Mouse (Mus musculus) heart, adult 2 months (tissue): ENCODE measurements around the gene Rnf227. TPM values are rescaled to one million over a fixed set of nuclear protein-coding genes. Genes with fewer than 3 reads are reported as not detected.

Source experiments
- DNase-seq, 2 experiments: peaks; one replicate each; pipeline ENCODE4 v3.0.0; 2021
- H3K27ac ChIP-seq: fragments of 200-600 bp; 2 replicates; pipeline ENCODE4 v1.8.1; 2022
- H3K27me3 ChIP-seq: fragments of 200-500 bp; 2 replicates; pipeline ENCODE4 v1.6.1; 2012; ENCODE audit warnings: mild to moderate bottlenecking, low read length, inconsistent platforms, mixed read lengths; ENCODE audit not compliant: control insufficient read depth, insufficient read depth
- H3K36me3 ChIP-seq: fragments of 200-500 bp; 2 replicates; pipeline ENCODE4 v1.6.1; 2012; ENCODE audit warnings: low read length, inconsistent platforms; ENCODE audit not compliant: control insufficient read depth, insufficient read depth
- H3K4me1 ChIP-seq: fragments of 200-500 bp; 2 replicates; pipeline ENCODE4 v1.6.1; 2011; ENCODE audit warnings: low read length; ENCODE audit not compliant: control insufficient read depth, insufficient read depth
- H3K4me3 ChIP-seq: fragments of 200-600 bp; 2 replicates; pipeline ENCODE4 v1.8.1; 2022
- H3K79me2 ChIP-seq: fragments of 200-500 bp; replicated peaks from 2 replicates; pipeline ENCODE4 v1.6.1; 2012; ENCODE audit warnings: mild to moderate bottlenecking, inconsistent platforms, low read length, moderate library complexity, mixed read lengths; ENCODE audit not compliant: control insufficient read depth, insufficient read depth
- H3K9ac ChIP-seq: fragments of 200-500 bp; 2 replicates; pipeline ENCODE4 v1.6.1; 2012; ENCODE audit warnings: low read depth, mild to moderate bottlenecking, control low read depth, inconsistent platforms, low read length, mixed read lengths
- CTCF ChIP-seq: fragments of 200-600 bp; IDR thresholded peaks from 2 replicates; pipeline ENCODE4 v1.8.1; 2022; ENCODE audit warnings: antibody characterized with exemption, mild to moderate bottlenecking, moderate library complexity
- EP300 ChIP-seq: fragments of 200-500 bp; IDR thresholded peaks from 2 replicates; pipeline ENCODE4 v1.6.1; 2011; ENCODE audit warnings: low read depth, low read length, control low read depth; ENCODE audit not compliant: insufficient read depth
- POLR2A ChIP-seq: fragments of 200-500 bp; IDR thresholded peaks from 2 replicates; pipeline ENCODE4 v1.6.1; 2011; ENCODE audit warnings: mild to moderate bottlenecking, low read depth, low read length, control low read depth; ENCODE audit not compliant: insufficient read depth
- WGBS: fragments of 180-500 bp; shearing (Covaris S2); methylation state at CpG from one replicate; pipeline ENCODE4 v1.1.7; 2018; 5-methylcytosine and 5-hydroxymethylcytosine counted together
- intact Hi-C: fragments of 180-260 bp; cut with DNase I; formaldehyde crosslinking; loops from one replicate; pipeline ENCODE4 v1.15.1; 2025
- long read RNA-seq: library from polyadenylated mRNA; stranded (forward); transcript quantifications from one replicate; pipeline ENCODE4 v2.0.0, GENCODE M21; 2021
- polyA plus RNA-seq: library from polyadenylated mRNA; depleted of rRNA; stranded (reverse); fragments of >200 nt; gene quantifications from 2 replicates; pipeline ENCODE4 v1.2.3, GENCODE M21; 2012; rRNA removed
- total RNA-seq, 2 experiments: library from RNA; stranded (reverse); gene quantifications; 2 replicates each; pipeline ENCODE4 v1.2.3; 2021

Gene Rnf227
- total RNA-seq (under 1 TPM; 0.31 to 0.36 TPM), polyA plus RNA-seq (0.51 and 0.82 TPM in 2 replicates)
- long read RNA-seq: 0 reads

DNA sequence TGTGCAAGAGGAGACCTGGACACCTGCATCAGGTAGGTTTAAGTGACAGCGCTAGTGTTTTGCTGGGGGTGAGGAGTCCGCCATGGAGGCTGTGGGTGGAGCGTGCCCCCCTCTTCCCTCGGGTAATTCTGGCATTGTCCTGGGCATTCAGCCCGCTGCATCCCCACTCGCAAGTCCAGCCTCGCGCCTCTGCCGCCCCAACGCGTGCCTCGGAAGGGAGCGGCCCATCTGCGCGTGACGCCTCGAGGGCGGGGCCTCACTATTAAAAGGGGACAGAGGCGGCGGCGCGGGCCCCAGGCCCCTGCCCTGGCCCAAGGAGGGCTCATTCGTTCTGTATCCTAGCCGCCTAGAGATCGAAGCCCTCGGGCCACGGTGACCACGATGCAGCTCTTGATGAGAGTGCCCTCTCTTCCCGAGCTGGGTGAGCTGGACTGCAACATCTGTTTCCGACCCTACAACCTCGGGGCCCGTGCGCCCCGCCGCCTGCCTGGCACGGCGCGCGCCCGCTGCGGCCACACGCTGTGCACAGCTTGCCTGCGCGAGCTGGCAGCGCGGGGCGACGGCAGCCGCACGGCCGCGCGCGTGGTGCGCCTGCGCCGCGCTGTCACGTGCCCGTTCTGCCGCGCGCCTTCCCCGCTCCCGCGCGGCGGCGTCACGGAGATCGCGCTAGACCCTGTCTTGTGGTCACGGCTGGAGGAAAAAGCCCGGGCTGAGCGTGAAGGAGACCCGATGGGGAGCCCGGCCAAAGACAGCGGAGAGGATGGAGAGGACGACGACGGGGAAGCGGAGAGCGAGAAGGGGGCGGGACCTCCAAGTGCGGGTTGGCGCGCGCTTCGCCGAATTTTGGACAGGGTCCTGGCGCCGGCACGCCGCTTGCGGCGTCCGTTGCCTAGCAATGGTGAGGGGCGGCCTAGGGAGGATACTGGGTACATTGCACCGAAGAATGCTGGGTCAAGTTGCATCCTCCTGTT is at the start of gene Rnf227:
TSS of gene Rnf227 (plus strand) at position 301 of the 971 bp plus-strand sequence.
- Histone ChIP-seq H3K27ac (peak within 1 kb of the TSS; percentile 20; the same call in 1 of the 2 replicates), H3K36me3 (no peaks in the 10 kb centered on the region), H3K4me3 (peak within 1 kb of the TSS; percentile 73), H3K27me3 (no peaks in the 10 kb centered on the region), H3K4me1 (peaks cover 2% of the 10 kb centered on the region), H3K9ac (peak within 1 kb of the TSS; percentile 68), H3K79me2 (no peaks in the 10 kb centered on the region)
- intact Hi-C loops: loop anchor here (2.0 kb wide), 2 partner anchors 18 to 26 kb away; partner anchors contain the start of genes Cntrob and Trappc1
- 3% methylated on average over 99 of the region's 99 CpGs for WGBS
- no peak for TF ChIP-seq EP300
- peak; percentile 27; the same call in 1 of the 2 replicates for TF ChIP-seq POLR2A
- TF ChIP-seq CTCF: no peak
- DNase-seq: peak; percentile 85 to 86

DNA sequence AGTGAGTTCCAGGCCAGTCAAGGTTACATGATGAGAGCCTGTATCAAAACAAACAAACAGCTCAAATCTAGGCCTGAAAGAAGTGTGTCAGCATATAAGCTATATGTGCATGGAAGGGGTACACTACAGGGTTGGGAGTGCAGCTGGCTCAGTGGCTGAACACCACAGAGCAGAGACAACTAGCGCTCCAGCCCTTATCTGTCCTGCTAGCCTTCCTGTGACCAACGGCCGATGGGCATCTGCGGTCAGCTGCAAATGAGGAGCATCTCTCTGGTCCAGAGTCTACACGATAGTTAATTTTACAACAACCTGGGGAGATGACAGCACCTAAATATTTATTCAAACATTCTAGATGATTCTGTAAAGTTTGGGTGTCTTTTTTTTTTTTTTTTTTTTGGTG is 49.1 kb upstream of the Rnf227 start:
- Histone ChIP-seq H3K4me1 (no peaks in the 10 kb centered on the region), H3K4me3 (no peak overlapping the region), H3K9ac (no peak overlapping the region), H3K27me3 (no peaks in the 10 kb centered on the region), H3K36me3 (no peaks in the 10 kb centered on the region), H3K79me2 (no peaks in the 10 kb centered on the region), H3K27ac (no peak overlapping the region)
- DNase-seq: no peak
- intact Hi-C loops: no loop called here
- no peak for TF ChIP-seq EP300
- no peak for TF ChIP-seq CTCF
- TF ChIP-seq POLR2A: no peak
- WGBS: 83% methylated on average over 5 of the region's 5 CpGs

DNA sequence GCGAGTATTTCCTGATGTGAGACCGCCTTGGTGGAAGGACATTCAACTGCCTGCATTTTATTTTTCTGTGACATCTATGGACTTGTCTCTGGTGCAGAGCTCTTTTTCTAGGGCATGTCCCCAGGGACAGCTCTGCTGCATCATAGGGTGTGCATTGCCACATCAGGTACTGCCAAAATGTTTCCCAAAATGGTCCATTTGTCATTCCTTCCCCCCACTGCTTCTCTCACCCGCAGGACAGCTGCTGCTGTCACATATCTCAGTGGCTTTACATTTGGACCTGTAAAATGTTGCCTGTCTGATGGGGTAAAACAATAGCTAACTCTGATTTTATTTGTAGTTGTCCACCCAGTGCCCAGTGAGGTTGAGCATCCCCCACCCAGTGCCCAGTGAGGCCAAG is 45.0 kb upstream of the Rnf227 start:
- Histone ChIP-seq H3K4me1 (no peaks in the 10 kb centered on the region), H3K9ac (no peak overlapping the region), H3K79me2 (no peaks in the 10 kb centered on the region), H3K27me3 (no peaks in the 10 kb centered on the region), H3K36me3 (no peaks in the 10 kb centered on the region), H3K4me3 (no peak overlapping the region), H3K27ac (no peak overlapping the region)
- DNase-seq: no peak
- 58% methylated on average over 3 of the region's 3 CpGs for WGBS
- intact Hi-C loops: no loop called here
- no peak for TF ChIP-seq CTCF
- TF ChIP-seq EP300: no peak
- no peak for TF ChIP-seq POLR2A

DNA sequence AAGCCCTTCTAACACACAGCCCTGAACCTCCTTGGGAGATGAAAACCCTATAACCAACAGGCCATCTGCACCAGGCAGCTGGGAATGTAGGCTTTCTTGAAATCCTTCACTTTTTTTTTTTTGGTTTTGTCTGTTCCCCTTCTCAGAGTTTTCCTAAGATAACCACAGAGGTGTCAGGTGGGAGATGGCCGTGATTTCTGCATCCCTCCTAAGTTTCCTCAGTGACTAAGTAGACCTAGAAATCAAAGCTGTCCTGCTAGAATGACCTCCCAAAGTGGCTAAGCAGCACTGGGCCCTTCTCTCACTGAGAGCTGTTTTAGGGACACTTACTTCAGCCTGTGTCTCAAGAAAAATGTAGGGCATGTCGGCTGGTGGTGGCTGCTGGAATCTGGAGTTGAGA is 42.5 kb upstream of the Rnf227 start:
- H3K27me3 ChIP-seq: no peaks in the 10 kb centered on the region
- no peak overlapping the region for H3K9ac ChIP-seq
- H3K4me3 ChIP-seq: no peak overlapping the region
- no peak for TF ChIP-seq EP300
- no peak for TF ChIP-seq POLR2A
- TF ChIP-seq CTCF: no peak
- H3K27ac ChIP-seq: no peak overlapping the region
- 88% methylated on average over 2 of the region's 2 CpGs for WGBS
- intact Hi-C loops: no loop called here
- H3K4me1 ChIP-seq: no peaks in the 10 kb centered on the region
- H3K36me3 ChIP-seq: no peaks in the 10 kb centered on the region
- no peak for DNase-seq
- H3K79me2 ChIP-seq: no peaks in the 10 kb centered on the region

DNA sequence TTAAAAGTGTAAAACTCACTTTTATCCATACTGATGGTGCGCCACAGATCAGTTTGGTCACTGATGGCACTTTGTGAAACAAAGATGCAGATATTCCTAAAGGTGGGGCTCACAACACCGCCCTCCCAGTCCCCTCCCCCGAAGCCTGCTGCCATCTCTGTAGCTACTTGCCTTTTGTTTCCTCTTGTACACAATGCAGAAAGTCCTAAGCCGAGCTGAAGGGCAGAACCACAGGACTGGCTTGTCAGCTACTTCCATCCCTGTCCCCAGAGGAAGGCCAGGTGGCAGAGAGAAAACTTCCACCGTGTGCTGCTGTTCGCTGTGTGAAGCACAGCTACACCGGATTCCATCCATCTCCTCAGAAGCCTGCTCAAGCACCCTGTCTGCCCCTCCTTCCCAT is 42.0 kb upstream of the Rnf227 start:
- no peaks in the 10 kb centered on the region for H3K4me1 ChIP-seq
- no peaks in the 10 kb centered on the region for H3K79me2 ChIP-seq
- DNase-seq: no peak
- 80% methylated on average over 7 of the region's 7 CpGs for WGBS
- H3K9ac ChIP-seq: no peak overlapping the region
- H3K27ac ChIP-seq: no peak overlapping the region
- no peak for TF ChIP-seq EP300
- no peak overlapping the region for H3K4me3 ChIP-seq
- no peaks in the 10 kb centered on the region for H3K36me3 ChIP-seq
- intact Hi-C loops: no loop called here
- H3K27me3 ChIP-seq: no peaks in the 10 kb centered on the region

DNA sequence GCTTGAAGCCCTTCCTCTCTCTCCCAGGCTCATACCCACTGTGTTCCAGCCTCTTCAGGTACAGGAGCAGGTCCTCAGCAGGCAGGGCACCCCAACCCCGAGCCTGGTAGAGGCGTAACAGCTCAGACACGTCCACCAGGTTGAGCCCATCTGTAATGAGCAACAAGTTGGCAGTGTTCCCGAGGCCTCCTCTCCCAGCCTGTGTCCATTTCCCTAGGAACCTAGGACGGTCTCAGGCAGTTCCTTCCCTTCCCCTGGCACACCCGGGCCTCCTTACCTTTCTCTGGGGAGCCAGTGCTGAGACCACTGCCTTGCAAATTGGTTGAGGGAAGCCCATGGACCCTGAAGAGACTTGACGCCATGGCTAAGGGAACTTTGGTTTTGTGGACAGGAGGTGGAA is 37.4 kb upstream of the Rnf227 start:
- Histone ChIP-seq H3K4me3 (no peak overlapping the region), H3K4me1 (no peaks in the 10 kb centered on the region), H3K36me3 (no peaks in the 10 kb centered on the region), H3K79me2 (no peaks in the 10 kb centered on the region), H3K27me3 (no peaks in the 10 kb centered on the region), H3K27ac (no peak overlapping the region), H3K9ac (no peak overlapping the region)
- DNase-seq: no peak
- WGBS: 67% methylated on average over 7 of the region's 7 CpGs
- intact Hi-C loops: no loop called here
- no peak for TF ChIP-seq EP300
- TF ChIP-seq POLR2A: no peak
- TF ChIP-seq CTCF: no peak
